Mouse (Mus musculus) limb, embryonic 11.5 days (tissue): ENCODE data around the gene Hbs1l. TPM values are rescaled to one million over a fixed set of nuclear protein-coding genes. Genes with fewer than 3 reads are reported as not detected.

Experiments
- ATAC-seq: fragments of 200-750 bp; cut with Nextera tagmentation; 2 replicates; pipeline ENCODE4 v1.8.0; 2017; ENCODE audit warnings: low read depth; ENCODE audit not compliant: insufficient number of reproducible peaks, low FRiP score, low TSS enrichment
- DNase-seq: peaks from one replicate; pipeline ENCODE4 v3.0.0-alpha.2; 2015; ENCODE audit warnings: low spot score
- H3K27ac ChIP-seq: fragments of 300-500 bp; sonication (generic); replicated peaks from 2 replicates; pipeline ENCODE4 v1.5.1; 2014; ENCODE audit warnings: low read depth, mild to moderate bottlenecking, low read length
- H3K27me3 ChIP-seq: fragments of 300-500 bp; sonication (generic); 2 replicates; pipeline ENCODE4 v1.6.1; 2014; ENCODE audit warnings: mild to moderate bottlenecking, low read length, mixed read lengths; ENCODE audit not compliant: control insufficient read depth, insufficient read depth
- H3K36me3 ChIP-seq: fragments of 300-500 bp; sonication (generic); 2 replicates; pipeline ENCODE4 v1.6.1; 2014; ENCODE audit warnings: mild to moderate bottlenecking, low read length, moderate library complexity, mixed read lengths; ENCODE audit not compliant: control insufficient read depth, insufficient read depth
- H3K4me1 ChIP-seq: fragments of 300-500 bp; sonication (generic); 2 replicates; pipeline ENCODE4 v1.6.1; 2014; ENCODE audit warnings: low read length, mixed read lengths; ENCODE audit not compliant: control insufficient read depth, insufficient read depth
- H3K4me2 ChIP-seq: fragments of 300-500 bp; sonication (generic); 2 replicates; pipeline ENCODE4 v1.6.1; 2014; ENCODE audit warnings: low read depth, mild to moderate bottlenecking, moderate library complexity; ENCODE audit not compliant: severe bottlenecking
- H3K4me3 ChIP-seq: fragments of 300-500 bp; sonication (generic); 2 replicates; pipeline ENCODE4 v1.5.1; 2014; ENCODE audit warnings: low read depth, low read length
- H3K9ac ChIP-seq: fragments of 300-500 bp; sonication (generic); 2 replicates; pipeline ENCODE4 v1.6.1; 2014; ENCODE audit warnings: mild to moderate bottlenecking, low read length
- H3K9me3 ChIP-seq: fragments of 300-500 bp; sonication (generic); 2 replicates; pipeline ENCODE4 v1.6.1; 2016; ENCODE audit warnings: low read length; ENCODE audit not compliant: control insufficient read depth
- WGBS: fragments of 180-500 bp; shearing (Covaris S2); extraction: QIAGEN DNeasy Blood & Tissue Kit; methylation state at CpG from one replicate; pipeline ENCODE4 v1.1.7; 2014; 5-methylcytosine and 5-hydroxymethylcytosine counted together
- polyA plus RNA-seq: library from polyadenylated mRNA; unstranded; fragments of >200 nt; fragmentation: Nextera tagmentation; extraction: Ambion mirVana; gene quantifications from 2 replicates; pipeline ENCODE4 v1.2.1, GENCODE M21; 2014

The Hbs1l gene
- polyA plus RNA-seq, 1 experiment from 2014 or later: 122 TPM

GRCm38 (mm10) chr10:21405707-21406534, 110.1 kb downstream of the Hbs1l start:
- no peaks in the 10 kb centered on the region for H3K9me3 ChIP-seq
- H3K27me3 ChIP-seq: no peaks in the 10 kb centered on the region
- whole genome bisulfite sequencing: 86% methylated on average over 11 of the region's 11 CpGs
- DNase-seq (no peak), ATAC-seq (no peak)
- H3K4me2 ChIP-seq: no peak overlapping the region
- no peaks in the 10 kb centered on the region for H3K4me1 ChIP-seq
- no peak overlapping the region for H3K27ac ChIP-seq
- H3K9ac ChIP-seq: no peak overlapping the region
- no peaks in the 10 kb centered on the region for H3K36me3 ChIP-seq
- H3K4me3 ChIP-seq: no peak overlapping the region

GRCm38 (mm10) chr10:21410711-21411110, 114.9 kb downstream of the Hbs1l start:
- Histone ChIP-seq H3K9ac (no peak overlapping the region), H3K4me1 (no peaks in the 10 kb centered on the region), H3K4me3 (no peak overlapping the region), H3K36me3 (no peaks in the 10 kb centered on the region), H3K27me3 (no peaks in the 10 kb centered on the region), H3K4me2 (no peak overlapping the region), H3K27ac (no peak overlapping the region), H3K9me3 (no peaks in the 10 kb centered on the region)
- WGBS: 89% methylated on average over 5 of the region's 5 CpGs
- ATAC-seq (no peak), DNase-seq (no peak)

GRCm38 (mm10) chr10:21411621-21412205, 115.9 kb downstream of the Hbs1l start:
- no peak for ATAC-seq
- DNase-seq: no peak
- no peaks in the 10 kb centered on the region for H3K4me1 ChIP-seq
- H3K4me2 ChIP-seq: no peak overlapping the region
- no peaks in the 10 kb centered on the region for H3K9me3 ChIP-seq
- H3K27me3 ChIP-seq: no peaks in the 10 kb centered on the region
- 77% methylated on average over 6 of the region's 6 CpGs for WGBS
- no peak overlapping the region for H3K27ac ChIP-seq
- H3K36me3 ChIP-seq: no peaks in the 10 kb centered on the region
- no peak overlapping the region for H3K9ac ChIP-seq
- H3K4me3 ChIP-seq: no peak overlapping the region

- whole genome bisulfite sequencing: 74% methylated on average over 4 of the region's 4 CpGs
- DNase-seq (no peak), ATAC-seq (no peak)
- Histone ChIP-seq H3K4me1 (no peaks in the 10 kb centered on the region), H3K9ac (no peak overlapping the region), H3K27me3 (no peaks in the 10 kb centered on the region), H3K36me3 (no peaks in the 10 kb centered on the region), H3K9me3 (no peaks in the 10 kb centered on the region), H3K4me2 (no peak overlapping the region), H3K4me3 (no peak overlapping the region), H3K27ac (no peak overlapping the region)
Measured at GRCm38 (mm10) chr10:21415031-21415430, 119.3 kb downstream of the Hbs1l start.

- Histone ChIP-seq H3K9ac (no peak overlapping the region), H3K27me3 (no peaks in the 10 kb centered on the region), H3K4me2 (no peak overlapping the region), H3K4me3 (no peak overlapping the region), H3K9me3 (no peaks in the 10 kb centered on the region), H3K36me3 (no peaks in the 10 kb centered on the region), H3K4me1 (no peaks in the 10 kb centered on the region), H3K27ac (no peak overlapping the region)
- 91% methylated on average over 5 of the region's 5 CpGs for WGBS
- ATAC-seq: no peak
- DNase-seq: no peak
Measured at GRCm38 (mm10) chr10:21416184-21416583, 120.4 kb downstream of the Hbs1l start.

Other genes with a start within 250 kb of the Hbs1l start
- 7.0 and 8.1 TPM in 2 replicates for gene Myb, start 135.0 kb upstream of the Hbs1l start, polyA plus RNA-seq
- not detected in 2 replicates for gene Aldh8a1, start 81.3 kb downstream of the Hbs1l start, polyA plus RNA-seq